ENCODE assay signal across 8 mouse cellular contexts in genomic region chr9:107355870-107356765, GRCm38 (mm10). TPM values are rescaled to one million over a fixed set of nuclear protein-coding genes. Genes with fewer than 3 reads are reported as not detected.
DNase-seq lines count a peak whose midpoint lies in the region; ATAC-seq and TF ChIP-seq lines count a peak whose summit lies in the region.

No protein-coding gene starts in this region.

- no peak overlapping the region for H3K4me3 ChIP-seq in olfactory bulb, adult 2 months (ENCODE audit: insufficient read depth, low read depth, low read length)

- H3K4me1 ChIP-seq in olfactory bulb, adult 2 months (ENCODE audit: control insufficient read depth, insufficient read depth, low read length), result peaks cover 22% of the 10 kb centered on the region

- WGBS in olfactory bulb, adult 2 months, result 50% methylated on average over 7 of the region's 7 CpGs

- peak; percentile 57 for TF ChIP-seq CTCF in olfactory bulb, adult 2 months (IDR thresholded peaks at IDR 0.05; ENCODE audit: insufficient read depth, low read depth, low read length)

- intact Hi-C loops in left cerebral cortex, postnatal 4 days (cut with DNase I), result loop anchor here (2.0 to 5.0 kb wide), 2 partner anchors 64 to 159 kb away; no protein-coding TSS in a partner anchor

- no peak for TF ChIP-seq POLR2A in olfactory bulb, adult 2 months (IDR thresholded peaks at IDR 0.05; ENCODE audit: insufficient read depth, low read depth, low read length)

- peak; percentile 73 for DNase-seq in 3T3-L1 (ENCODE audit: low read depth, low spot score)
- peak; percentile 79 for DNase-seq in 416B (ENCODE audit: low read depth)
- peak; percentile 63 for DNase-seq in adrenal gland, postnatal 25 days
- DNase-seq in embryo, embryonic 9.5 days (ENCODE audit: extremely low spot score), result peak; percentile 34
- peak; percentile 81 for DNase-seq in left cerebral cortex, postnatal 4 days
- DNase-seq in urinary bladder, postnatal 10 days (ENCODE audit: low spot score), result no peak

- no peak overlapping the region for H3K27ac ChIP-seq in olfactory bulb, adult 2 months (ENCODE audit: insufficient read depth, low read depth, low read length)

- ATAC-seq in inflammation-experienced regulatory T-cells, adult 6 months, result peak; percentile 54

RNA-seq across cellular contexts. Expression of gene 6430571L13Rik, which starts 15.7 kb away (rescaled TPM):
- 1.4 and 1.5 TPM in 2 replicates for total RNA-seq in adrenal gland, postnatal 25 days (2021)
- polyA plus RNA-seq in inflammation-experienced regulatory T-cells, adult 6 months (2017; shearing (Covaris generic)), result 1 to 10 TPM in 2 of 3 experiments, under 1 TPM in 1; 0.99 to 3.2 (median 1.3) TPM
- 1 to 10 TPM; 5.3 to 5.4 TPM for total RNA-seq in left cerebral cortex, postnatal 4 days (2021)
- not detected in 2 replicates for polyA plus RNA-seq in olfactory bulb, adult 2 months (2012; ENCODE audit: insufficient read depth, insufficient read length, low replicate concordance, missing spikeins)

RNA-seq across cellular contexts. Expression of gene Hemk1, which starts 18.0 kb away (rescaled TPM):
- total RNA-seq in adrenal gland, postnatal 25 days (2021), result 21.9 and 23.0 TPM in 2 replicates
- 10 to 100 TPM; 22.0 to 35.2 (median 29.8) TPM for polyA plus RNA-seq in inflammation-experienced regulatory T-cells, adult 6 months (2017; shearing (Covaris generic))
- total RNA-seq in left cerebral cortex, postnatal 4 days (2021), result 10 to 100 TPM; 15.9 to 18.1 TPM
- polyA plus RNA-seq in olfactory bulb, adult 2 months (2012; ENCODE audit: insufficient read depth, insufficient read length, low replicate concordance, missing spikeins), result not detected in 2 replicates

RNA-seq across cellular contexts. Expression of gene Cacna2d2, which starts 43.3 kb away (rescaled TPM):
- 5.6 and 6.9 TPM in 2 replicates for total RNA-seq in adrenal gland, postnatal 25 days (2021)
- polyA plus RNA-seq in inflammation-experienced regulatory T-cells, adult 6 months (2017; shearing (Covaris generic)), result under 1 TPM in 2 of 3 experiments, not detected in 1; 0.19 to 0.44 TPM
- 10 to 100 TPM; 31.9 to 50.0 TPM for total RNA-seq in left cerebral cortex, postnatal 4 days (2021)
- not detected in 2 replicates for polyA plus RNA-seq in olfactory bulb, adult 2 months (2012; ENCODE audit: insufficient read depth, insufficient read length, low replicate concordance, missing spikeins)
